Mouse (Mus musculus) frontal cortex, adult (tissue): Measurements from ENCODE around the gene Gm11060.

Experiments used
- ATAC-seq: cut with Nextera tagmentation; 2 replicates; pipeline ENCODE4 v1.9.2; 2017; ENCODE audit warnings: mild to moderate bottlenecking, moderate library complexity, mixed read lengths; ENCODE audit not compliant: low TSS enrichment

Gm11060 gene

DNA sequence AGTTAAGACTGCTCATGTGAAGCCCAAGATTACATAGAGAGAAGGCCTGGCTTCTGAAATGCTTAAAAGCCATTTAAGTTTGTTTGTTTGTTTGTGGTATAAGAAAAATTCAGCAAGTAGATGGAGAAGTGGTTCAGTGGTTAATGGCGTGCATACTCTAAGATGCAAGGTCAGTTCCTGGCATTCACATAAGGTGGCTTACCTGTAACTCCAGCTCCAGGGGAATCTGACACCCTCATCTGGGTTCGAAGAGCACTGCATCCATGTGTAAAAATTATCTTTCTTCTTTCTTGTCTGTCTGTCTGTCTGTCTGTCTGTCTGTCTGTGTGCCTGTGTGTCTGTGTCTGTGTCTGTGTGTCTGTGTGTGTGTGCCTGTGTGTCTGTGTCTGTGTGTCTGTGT is at the start of gene Gm11060:
Gene Gm11060 (plus strand): TSS at position 301 of the 400 bp plus-strand sequence.
- ATAC-seq = no peak

DNA sequence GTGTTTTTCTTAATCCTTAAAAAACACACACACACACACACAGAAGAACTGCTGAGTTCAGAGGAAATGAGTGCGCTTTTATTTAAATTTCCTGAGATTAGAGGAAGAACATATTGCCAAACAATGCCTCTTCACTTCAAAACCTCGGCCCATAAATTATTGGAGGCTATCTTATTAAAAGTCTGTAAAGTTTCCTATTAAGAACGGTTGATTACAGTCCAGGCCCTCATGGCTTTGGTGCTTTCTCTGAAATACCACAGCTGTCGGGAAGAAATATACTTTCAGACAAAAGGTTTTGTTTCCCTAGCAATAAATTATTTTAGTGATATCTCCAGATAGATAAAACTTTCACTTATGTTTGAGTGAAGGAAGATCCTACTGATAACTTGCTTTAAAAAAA is 48.7 kb upstream of the Gm11060 start:
- ATAC-seq = no peak

DNA sequence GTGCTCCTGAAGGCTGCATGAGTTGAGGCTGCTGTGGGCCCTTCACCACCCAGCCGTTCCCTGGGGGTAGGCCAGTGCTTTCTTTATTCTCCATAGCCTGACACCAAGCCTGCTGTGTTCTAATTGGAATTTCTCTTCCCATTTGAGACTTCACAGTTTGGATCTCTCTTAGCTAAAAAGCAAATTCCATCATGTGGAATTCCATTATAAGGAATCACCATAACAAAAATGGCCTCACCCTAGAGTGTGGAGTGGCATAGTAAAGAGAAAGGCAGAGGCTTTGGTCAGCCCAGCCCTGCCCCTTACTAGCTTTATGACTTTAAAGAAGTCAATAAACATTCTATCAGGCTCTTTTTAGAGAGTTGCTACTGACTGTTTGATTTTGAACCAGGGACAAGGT is 43.5 kb upstream of the Gm11060 start:
- no peak for ATAC-seq

DNA sequence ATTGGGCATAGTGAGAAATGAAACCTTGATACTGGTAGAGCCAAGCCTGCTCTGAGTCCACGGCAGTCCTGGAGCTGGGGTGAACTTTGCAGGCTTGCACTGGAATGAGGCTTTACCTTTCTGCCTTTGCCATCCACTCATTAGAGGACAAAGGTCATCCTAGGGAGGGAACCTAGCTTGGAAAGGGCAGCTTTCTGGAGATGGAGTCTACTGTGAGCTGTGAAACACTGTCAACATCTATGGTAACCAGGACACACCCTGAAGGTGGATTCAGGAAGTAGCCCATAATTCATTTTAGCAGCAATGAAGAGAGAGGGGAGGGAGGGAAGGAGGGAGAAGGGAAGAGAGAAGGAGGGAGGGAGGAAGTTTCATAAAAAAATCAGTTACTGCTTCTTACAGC is 36.3 kb upstream of the Gm11060 start:
- ATAC-seq = no peak

DNA sequence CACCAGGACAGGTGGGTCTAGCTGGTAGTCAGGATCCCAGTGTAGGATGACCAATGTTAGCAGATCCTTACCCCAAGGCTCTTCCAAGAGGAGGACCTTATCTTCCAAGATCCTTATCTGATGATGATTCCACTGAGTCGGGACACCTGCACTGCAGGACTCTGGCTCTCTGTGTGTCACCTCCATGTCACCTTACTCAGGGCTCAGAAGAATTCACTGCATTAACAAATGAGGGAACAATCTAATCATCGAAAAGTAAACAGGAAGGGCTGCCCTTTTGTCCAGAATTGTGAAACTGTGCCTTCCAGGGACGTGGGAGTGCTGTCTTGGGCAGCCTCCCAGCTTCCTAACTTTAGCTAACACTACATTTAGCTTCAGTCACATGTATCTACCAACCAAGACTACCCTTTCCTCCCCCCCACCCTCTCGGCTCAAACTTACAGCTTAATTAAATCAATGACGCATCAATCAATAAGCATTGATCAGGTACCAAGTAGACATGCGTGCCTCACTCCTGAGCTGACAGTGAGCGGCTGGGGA is 33.2 kb upstream of the Gm11060 start:
- peak; percentile 85 for ATAC-seq

DNA sequence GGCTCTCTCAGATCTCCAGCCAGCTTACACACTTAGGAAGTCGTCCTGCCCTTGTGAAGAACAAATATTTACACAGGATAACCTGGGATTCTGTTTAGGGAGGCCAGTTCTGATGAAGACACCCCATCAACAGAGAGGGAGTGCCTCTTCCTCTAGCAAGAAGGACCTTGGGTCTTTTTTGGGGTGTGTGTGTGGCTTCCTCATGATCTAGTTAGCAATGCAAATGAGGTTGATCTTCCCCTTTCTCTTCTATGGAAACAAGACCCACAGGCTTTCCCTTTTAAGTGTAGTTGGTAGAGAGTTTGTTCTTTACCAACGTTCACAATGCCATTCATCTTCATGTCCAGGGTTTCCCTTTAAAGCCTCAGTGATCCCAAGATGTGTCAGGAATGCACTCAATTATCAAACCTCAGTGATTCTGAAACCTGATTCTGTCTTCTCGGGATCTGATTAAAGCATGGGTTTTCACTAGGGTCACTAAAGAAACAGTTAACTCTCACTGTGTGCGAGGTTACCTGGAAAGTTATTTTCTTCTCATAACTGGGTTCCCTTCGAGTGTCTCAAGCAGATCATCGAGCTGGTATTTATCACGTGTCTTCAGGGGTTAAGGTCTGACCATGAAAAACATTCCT is 29.0 kb upstream of the Gm11060 start:
- no peak for ATAC-seq

DNA sequence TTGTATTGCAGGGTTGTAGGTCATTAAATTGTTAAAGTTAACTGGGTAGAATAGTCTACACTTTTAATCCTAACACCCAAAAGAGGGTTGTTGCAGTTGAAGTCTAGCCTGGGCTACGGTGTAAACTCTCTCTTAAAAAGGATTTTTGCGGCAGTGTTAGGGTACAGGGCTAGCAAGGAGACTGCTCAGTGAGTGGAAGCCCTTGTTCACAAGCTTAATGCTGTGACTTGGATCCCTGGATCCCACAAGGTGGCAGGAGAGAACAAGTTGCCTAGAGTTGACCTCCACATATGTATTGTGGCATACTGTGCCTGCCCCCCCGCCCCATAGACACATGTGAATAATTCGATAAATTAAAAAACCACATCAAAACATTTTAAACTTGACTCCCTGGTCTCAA is 19.3 kb upstream of the Gm11060 start:
- no peak for ATAC-seq

DNA sequence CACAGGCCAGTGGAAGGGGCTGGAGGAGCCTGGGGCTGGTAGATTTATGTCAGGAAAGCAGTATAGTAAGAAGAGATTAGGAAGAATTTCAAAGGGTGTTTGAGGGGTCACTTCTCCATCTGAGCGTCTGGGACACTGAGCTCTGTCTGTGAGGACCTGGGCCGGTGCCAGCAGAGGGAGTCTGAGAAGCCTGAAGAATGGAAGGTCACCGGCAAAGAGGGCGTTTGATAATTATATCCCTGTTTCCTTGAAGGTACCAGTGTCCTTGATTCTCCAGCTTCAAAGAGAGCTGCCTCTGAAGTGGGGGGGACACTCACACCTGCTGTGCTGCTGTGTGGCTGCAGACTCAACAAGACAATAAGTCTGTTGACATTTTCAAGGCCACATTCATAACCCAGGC is 17.6 kb upstream of the Gm11060 start:
- ATAC-seq = no peak

DNA sequence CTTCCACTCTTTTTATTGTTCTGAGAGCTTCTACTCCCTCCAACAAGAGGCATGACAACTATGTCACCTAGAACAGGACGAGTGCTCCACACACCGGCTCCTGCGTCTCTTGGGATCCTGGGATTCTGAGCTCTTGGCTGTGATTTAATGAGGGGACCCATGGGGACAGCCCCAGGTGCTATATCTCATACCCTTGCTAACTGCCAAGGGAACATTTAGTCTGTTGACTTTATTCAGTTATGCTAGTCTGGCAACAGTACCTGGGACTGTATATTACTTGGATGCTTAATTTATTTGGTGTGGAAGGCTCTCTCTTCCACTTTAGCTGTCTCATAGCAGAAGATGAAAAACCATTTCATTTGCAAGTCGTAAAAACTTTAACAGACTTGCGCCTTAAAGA is 16.0 kb upstream of the Gm11060 start:
- ATAC-seq = no peak

DNA sequence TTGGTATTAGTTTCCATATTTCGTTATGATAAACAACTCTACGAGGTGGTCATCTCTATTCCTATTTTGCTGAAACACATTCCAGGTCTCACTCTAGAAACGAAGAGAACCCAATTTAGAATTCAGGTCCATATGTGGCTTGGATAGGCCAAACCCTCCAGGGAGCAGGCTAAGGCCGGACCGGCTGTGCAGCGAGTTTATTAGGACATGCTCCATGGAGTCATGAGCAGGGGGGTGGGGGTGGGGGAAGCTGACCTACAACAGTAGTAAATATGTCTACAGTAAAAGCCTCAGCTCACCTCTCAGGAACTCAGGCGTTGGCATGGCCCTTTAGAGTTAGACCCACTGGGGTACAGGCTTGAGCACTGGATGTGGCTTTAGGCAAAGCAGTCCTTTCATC is 14.7 kb upstream of the Gm11060 start:
- no peak for ATAC-seq

DNA sequence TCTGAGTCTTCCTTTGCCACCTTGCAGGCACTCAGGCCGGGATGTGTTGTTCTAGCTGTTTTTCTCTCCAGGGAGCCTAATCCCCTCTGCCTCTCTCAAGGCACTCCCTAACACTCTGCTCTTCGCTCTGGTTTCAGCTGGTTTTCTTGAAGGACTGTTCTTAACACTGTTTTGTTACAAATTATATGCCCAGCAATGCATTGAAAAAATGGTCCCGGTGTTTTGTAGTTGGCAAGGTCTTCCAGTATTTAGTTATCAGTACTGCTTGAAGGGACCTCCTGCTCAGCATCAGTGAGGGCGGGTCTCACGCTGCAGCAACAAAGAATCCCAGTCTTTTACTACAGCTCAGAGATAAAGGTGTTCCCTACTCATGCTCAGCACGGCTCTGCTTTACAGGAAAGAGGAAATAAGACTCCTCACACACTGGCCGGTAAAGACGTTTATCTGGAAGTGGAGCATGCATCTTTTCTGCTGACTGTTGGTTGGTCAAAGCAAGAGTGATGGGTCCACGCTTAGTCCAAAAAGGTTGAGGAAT is 9.5 kb upstream of the Gm11060 start:
- ATAC-seq = no peak

DNA sequence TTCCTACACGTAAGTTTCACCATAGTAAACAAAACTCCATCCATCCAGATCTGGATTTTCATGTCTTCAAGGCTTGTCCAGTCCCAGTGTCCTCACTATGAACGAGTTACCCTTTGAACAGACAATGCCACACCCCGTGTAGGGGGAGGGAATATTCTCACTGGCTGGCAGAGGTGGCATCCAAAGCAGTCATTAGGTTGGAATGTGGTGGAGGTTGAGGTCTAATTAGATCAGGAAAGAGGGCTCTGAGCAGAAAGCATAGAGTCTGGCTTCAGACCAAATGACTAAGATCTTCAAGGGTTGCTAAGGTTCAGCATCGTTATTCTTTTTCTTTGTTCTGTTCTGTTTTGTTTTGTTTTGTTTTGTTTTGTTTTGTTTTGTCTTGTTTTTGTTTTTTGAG is 7.8 kb upstream of the Gm11060 start:
- no peak for ATAC-seq

DNA sequence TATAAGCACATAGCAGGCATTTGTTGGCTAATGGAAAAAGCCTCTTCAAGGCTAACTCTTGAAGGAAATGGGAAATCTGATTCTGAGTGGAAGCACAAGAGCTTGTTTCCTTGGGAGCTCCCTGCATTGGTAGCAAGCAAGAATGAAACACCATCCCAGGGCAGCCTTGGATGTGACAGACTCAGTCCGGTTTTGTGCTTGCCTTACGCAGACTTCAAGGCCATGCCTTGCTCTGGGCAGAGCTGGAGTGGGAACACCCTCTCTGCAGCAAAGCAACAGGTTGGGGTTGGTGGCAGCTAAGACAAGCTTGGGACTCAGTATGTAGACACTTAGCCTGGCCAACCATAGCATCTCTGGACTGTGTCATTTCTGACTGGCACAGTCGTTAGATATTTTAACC is 5.7 kb upstream of the Gm11060 start:
- ATAC-seq = no peak

DNA sequence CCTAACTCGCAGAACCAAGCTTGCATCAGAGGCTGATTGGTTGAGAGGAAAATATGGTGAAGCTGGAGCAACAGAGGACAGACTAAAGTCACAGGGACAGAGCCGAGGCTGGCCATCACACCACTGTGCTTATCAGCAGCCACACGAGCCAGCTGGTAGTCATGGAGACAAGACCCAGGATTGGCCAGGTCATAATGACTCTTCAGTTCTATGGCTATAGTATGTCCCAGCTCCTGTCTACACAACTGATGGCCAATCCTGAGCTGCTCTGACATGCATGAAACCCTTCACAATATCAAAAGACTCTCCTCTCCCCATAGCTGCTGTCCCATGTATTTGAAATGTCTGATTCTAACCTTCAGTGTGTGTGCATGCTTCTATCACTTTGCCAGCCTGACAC is 3.8 kb upstream of the Gm11060 start:
- no peak for ATAC-seq

DNA sequence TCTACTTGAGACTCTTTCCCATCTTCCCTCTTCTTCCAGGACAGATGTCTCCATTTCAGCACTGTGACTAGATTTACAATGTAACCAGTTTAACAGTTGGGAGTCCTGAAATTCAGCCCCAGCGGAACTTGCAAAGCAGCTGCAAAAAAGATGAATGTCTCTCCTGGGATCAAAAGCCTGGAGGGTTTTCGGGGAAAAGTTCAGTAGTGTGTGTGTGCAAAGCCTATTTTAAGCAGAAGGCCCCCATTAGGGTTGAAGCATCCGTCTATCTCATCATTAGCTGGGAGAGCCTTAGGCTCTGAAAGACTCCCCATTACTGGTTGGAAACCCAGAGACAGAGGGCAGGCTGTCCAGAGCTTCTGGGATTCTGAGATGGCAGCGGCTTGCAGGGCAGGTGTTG is 2.7 kb upstream of the Gm11060 start:
- no peak for ATAC-seq

DNA sequence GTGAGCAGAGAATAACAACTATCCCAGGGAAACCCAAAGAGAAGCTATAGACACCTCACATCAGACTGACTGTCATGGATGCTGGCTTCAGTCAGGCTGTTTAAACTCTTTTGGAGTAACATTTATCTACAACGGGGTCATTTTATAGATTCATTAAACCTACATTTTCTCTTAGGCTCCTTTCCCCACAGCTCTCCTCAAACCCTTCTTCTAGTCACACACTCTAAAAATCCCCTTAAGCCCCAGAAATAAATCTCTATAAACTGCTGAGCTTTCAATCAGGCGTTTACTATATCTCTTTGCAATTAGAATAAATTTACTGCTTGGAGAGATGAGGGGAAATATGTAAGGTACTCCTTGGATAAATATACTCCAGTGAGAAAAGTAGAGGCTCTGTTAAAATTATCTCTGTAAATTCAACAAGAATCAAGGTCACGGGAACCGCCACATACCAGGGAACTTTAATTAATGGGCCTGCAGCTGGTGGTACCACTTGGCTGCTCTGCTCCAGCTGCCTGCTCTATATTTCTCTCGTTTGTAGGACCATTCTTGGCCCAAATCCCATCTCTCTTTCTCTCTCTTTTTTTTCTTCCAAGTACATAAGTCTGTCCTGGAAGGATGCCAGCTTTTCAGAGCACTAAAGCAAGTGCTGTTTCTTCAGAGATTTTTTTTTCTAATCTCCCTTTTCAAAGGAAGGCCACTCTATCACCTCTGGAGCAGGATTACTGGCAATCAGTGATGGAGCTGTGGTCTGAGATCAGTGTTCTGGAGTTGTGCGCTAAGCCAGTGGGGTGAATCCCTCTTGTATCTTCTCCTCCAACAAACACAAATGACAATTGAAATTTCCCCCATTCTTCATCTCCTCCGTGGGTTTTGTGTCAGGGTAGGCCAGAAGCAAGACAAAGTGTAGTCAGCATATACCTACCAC is 2.0 kb upstream of the Gm11060 start:
- peak; percentile 65 for ATAC-seq

DNA sequence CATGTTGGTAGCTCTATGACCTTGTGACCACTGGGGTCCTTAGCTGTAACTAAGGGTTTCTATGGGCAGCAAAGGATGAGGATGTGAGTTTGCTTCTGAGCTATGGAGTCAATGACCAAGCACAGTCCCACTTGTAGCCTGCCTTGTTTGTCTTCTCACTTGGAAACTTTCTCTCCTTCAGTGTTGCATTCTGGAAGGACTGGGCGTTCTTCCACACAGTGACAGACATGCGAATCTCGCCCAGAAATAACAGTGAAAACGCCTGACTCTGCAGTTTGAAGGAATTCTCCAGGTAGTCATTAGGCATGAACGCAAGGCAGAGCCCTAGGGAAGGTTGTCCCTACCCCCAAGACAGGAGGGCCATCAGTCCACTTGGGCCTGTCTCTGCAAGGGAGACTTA is 827 bp upstream of the Gm11060 start:
- ATAC-seq = no peak

DNA sequence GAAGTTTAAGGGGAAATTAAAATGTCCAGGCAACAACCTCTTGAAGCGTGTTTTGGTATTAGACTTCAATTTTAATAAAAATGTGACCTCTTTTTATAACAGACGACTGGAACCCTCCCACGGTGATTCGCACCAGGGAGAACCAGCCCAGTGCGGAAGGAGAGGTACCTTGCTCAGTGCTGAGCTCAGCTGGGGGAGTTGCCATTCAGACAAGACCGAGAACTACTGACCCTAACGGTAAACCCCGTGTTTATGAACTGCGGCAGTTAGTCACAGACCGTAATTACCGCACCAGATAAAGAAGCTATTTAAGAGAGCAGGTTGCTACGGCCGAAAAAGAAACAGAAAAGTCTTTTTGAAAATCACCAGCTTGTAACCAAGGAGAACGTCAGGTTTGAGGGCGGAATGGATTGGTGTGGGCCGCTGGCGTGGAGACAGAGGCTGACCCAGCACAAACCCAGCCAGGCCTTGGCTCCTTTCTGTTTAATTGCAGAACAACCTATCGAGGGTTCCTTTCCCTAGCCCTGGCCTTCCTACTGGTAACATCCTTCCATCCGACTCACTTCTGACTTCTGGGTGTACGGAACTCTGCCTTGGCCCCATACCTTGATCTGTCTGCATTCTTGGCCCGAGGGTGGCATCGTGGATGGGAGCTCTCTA is 5.6 kb downstream of the Gm11060 start:
- no peak for ATAC-seq

DNA sequence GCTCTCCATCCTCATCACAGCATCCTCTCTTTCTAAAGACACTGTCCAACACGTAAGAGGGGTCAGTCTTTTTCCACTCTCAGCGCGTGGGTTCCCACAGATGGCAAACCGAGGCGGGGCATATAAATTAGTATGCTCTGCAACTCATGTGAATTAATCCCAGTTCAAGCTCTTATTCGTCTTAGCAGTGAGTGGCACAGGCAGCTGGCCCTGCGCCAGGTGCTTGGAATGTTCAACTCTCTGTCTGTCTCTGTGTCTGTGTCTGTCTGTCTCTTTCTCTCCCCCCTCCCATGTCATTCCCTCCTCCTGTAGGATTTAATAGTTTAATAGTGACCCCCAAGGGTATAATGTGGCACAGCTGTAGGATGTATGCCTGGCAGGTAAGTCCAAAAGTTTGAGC is 7.6 kb downstream of the Gm11060 start:
- ATAC-seq = no peak

DNA sequence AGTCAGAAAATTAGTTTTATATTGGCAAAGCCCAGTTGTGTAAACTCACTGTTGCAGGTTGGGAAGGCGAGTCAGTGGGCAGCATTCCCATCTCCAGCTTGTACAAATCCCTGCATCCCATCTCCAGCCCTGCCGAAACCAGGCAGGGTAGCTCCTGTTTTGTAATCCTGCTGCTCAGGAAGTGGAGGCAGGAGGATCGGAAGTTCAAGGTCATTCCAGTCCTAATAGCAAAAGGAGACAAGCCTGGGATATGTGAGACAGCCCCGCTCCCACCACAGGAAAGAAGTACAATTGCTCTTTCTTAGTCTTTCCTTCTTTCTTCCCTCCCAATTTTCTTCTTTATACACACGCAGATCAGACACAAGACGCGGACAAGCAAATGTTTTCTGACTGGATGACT is 8.7 kb downstream of the Gm11060 start:
- no peak for ATAC-seq

DNA sequence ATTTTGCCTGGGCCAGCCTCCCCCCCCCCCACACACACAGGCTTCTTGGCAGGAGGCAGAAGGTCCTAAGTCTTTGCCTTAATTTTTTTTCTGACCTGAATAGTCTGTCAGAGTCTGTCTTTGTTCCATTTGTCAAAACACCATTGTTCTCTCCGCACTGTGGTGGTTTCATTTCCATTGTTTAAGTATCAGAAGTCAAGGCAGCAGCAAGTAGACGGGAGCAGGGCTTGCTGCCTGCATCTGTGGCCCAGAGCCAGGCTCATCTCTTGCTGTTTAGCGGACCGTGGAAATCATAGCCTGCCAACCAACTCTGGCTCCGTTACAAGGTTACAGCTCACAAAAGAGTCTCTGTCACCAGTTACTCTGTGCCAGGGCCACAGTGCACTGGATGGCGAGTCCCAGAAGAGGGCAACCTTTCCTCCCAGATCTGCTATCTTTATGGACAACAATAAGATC is 16.9 kb downstream of the Gm11060 start:
- peak; percentile 96 for ATAC-seq

DNA sequence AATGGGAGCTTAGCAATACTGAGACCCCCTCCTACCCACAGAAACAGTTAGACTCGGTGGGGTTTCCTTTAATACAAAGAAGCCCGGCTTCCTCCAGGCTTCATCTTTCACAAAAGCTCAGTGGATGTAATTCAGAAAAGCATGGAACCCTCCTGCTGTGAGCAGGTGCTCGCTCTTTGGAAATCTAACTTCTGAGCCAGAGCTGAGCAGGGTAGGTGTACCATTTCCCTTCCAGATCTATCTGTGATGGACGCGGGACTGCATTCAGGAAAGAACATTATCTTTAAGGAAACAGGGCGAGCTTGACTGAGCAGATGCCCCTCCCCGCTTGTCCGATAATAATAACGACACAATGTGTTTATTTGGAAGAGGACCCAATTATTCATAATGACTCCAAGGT is 22.3 kb downstream of the Gm11060 start:
- ATAC-seq = no peak
